Mouse (Mus musculus) forelimb bud, embryonic 11.5 days (tissue): ENCODE results near the gene Acsl1.
"Not testable (repeated sequence)": the region's sequence is repeated elsewhere in the genome, so short reads cannot be mapped to it uniquely, and the experiment has no call there.

Source experiments
- DNase-seq: peaks from one replicate; pipeline ENCODE4 v3.0.0-alpha.2; 2012; ENCODE audit warnings: low read depth, low spot score

Acsl1 gene

DNA sequence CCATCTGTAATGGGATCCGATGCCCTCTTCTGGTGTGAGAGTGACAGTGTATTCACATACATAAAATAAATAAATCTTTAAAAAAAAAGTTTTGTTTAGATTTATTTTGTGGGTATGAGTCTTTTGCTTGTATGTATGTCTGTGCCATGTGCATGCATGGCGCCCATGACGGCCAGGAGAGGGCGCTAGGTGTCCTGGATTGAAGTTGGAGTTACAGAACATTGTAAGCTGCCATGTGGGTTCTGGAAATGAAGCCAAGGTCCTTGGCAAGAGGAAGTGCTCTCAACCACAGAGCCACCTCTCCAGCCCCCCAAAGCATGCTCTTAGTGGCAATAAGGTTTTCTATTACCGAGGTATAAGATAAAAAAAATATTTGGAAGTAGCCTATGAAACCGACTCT lies 88.6 kb downstream of the Acsl1 start:
- DNase-seq: peak; percentile 21

DNA sequence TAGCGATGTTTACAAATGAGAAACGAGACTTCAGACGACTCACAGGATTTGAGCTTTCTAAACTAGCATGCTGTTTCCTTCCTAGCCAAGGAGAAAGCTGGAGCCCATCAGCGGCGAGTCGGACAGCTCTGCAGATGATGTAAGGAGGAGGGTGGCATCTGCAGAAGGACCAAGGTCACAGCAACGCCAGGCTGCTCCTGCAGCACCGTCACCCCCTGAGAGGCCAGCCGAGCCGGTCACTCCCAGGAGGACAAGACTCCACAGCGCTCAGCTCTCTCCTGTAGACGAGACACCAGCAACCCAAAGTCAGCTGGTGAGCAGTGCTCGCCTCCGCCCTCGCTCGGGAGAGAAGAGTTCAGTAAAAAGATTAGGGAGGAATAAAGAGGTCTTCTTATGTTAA lies 91.5 kb downstream of the Acsl1 start:
- no peak for DNase-seq

DNA sequence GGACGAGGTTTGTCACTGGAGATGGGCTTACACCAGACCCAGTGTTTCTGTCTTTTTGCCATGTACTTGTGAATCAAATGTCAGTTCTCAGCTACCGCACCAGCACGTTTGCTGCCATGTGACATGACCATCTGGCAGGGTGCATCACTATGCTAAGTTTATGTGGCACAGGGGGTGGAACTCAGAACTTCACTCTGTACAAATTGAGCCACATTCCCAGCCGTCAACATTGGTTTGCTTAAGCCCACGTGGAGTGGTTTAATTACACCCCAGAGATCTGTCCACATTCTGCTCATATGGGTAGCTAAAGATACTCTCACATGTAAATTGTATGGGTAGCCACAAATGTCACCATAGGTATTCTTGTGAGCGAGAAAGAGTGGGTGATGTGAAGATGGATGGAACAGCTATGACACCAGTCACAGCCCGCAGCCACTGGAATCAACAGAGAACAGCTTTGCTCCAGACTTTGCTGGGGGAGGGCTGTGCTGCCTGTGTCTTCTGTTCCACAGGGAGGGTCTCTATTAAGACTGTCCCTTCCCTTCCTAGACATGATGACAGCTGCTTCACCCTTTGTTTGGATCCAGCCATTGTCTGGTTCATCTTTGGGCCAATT lies 96.2 kb downstream of the Acsl1 start:
- DNase-seq: no peak

DNA sequence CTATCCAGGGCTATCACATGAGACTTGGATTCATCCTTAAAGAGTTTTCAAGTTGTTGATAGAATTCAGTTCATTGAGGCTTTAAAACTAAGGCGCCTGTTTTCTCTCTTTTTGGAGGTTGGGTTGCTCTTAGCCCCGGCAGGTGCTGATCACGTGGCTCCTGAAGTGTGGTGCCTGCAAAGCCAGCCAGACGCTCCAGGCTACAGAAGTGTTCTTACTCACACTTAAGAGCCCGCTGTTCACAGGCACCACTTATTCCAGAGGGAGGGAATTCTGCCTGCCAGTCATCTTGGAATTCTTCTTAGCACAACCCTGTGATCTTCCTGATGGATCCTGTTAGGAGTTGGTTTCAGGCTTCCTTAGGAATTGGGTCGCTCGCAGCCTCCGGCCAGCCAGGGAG lies 97.1 kb downstream of the Acsl1 start:
- DNase-seq: no peak

DNA sequence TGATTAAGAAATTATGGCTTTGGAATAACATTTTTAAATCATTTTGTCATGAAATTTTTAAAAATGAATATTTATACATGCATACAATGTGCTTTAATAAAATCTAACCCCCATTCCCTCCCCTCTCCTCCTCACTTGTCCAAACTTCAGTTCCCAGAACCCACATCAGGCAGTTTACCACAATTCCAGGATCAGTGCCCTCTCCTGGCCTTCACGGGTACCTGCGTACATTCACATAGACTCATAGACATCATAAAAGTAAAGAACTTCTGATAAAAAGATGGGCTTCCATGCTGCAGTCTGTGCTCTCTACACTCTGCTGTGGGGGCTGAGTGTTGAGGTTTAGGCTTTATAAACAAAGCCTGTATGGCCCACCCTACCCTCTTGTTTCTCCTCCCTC lies 98.1 kb downstream of the Acsl1 start:
- no peak for DNase-seq

- no peak for DNase-seq
These were observed 99.0 kb downstream of the Acsl1 start for GRCm38 (mm10) chr8:46569659-46570441.

DNA sequence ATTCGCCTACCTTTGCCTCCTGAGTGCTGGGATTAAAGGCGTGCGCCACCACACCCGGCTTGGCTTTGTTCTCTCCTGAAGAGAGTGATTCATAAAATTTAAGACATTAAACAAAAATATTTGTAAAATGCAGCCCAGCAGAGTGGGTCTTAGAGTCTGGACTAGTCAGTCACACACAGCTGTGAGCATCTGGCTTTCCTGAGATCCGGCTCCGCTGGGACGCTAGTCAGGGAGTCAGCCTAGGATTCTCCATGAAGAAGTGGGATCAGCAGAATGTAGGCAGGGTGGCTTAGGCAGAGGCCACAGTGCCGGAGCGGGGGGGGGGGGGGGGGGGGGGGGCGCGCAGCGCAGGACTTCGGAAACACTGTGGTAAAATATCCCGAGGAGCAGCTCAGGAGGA lies 99.8 kb downstream of the Acsl1 start:
- no peak for DNase-seq

- no peak for DNase-seq
These were observed 102.6 kb downstream of the Acsl1 start for GRCm38 (mm10) chr8:46573446-46573845.

GRCm38 (mm10) chr8:46573964-46574363 lies 103.1 kb downstream of the Acsl1 start:
- DNase-seq: no peak

DNA sequence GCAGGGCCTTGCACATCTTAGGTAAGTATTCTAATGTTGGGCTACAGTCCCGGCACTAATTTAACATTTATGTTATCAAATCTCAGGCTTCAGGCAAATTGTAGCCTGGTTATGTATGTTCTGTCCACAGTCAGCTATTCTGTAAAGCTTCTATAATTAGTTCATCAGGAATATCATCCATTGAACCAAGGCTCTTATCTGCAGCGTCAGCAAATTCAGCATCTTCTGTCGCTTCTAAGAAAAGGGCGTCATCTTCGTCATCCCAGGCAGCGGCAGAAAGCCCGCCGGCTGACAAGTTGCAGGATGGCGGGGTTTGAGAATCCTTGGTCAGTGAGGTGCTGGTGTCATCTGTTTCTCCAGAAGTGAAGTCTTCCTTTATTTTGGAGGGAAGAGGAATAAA lies 108.0 kb downstream of the Acsl1 start:
- DNase-seq: no peak

DNA sequence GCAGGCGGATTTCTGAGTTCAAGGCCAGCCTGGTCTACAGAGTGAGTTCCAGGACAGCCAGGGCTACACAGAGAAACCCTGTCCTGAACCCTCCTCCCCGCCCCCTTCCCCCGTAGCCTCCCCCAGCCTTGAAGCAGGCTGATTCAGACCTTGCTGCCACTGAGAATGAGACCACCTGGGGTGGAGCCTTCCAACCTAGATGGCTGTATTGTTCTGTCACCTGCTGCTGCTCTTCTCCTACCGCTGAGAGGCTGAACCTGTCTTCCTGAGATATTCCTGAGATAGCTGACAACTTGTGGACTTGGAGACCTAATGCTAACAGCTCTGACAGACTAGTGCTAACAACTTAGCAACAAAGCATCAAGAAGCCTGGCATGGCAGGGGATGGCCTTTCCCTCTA lies 113.5 kb downstream of the Acsl1 start:
- not testable (repeated sequence) for DNase-seq

DNA sequence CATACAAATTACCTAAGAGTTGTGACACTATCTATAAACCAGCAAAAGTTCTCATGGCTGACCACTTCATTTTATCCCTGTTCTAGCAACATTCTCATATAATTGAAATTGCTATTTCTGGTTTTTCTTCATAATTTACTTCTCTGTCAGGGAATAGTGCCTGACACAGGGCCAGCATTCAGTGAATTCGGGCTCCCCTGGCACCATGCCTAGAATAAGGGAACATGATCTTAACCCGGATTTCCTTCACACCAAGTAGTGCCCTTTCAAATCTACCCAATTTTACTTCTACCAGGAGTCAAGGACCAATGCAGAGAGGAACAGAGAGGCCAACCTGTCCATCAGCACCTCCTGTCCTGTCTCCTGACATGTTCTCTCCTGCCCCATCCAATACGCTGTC lies 114.7 kb downstream of the Acsl1 start:
- no peak for DNase-seq
